ENCODE assay signal across 8 mouse cellular contexts in the genomic region with DNA sequence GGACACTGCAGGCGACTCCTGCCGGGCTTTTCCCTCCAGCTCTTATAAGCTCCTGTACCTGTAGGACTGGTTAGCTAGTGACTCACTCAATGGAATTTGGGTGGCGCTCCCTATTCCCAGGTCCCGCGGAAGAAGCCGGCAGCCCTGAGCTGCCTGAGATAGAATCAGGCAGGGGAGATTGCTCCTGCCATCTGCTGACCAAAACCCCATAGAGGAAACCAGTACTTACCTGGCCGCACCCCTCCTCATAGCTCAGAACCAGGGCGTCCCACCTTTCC. TPM values are rescaled to one million over a fixed set of nuclear protein-coding genes. Genes with fewer than 3 reads are reported as not detected.
DNase-seq lines count a peak whose midpoint lies in the region; ATAC-seq and TF ChIP-seq lines count a peak whose summit lies in the region.

Gene Tacstd2, minus strand, starts transcription at position 20 of the 278 bp plus-strand sequence.

- no peak for TF ChIP-seq CTCF in E14TG2a.4 (conservative IDR thresholded peaks at IDR 0.05; ENCODE audit: low read length)
- 0 out of 2 replicates have a peak, but pooled peaks have one; percentile 3 for TF ChIP-seq CTCF in lung, postnatal 0 days (IDR thresholded peaks at IDR 0.05)

- peaks cover 68% of the 10 kb centered on the region for H3K27me3 ChIP-seq in E14TG2a.4 (ENCODE audit: insufficient read depth, low read length)
- peaks cover 65% of the 10 kb centered on the region for H3K27me3 ChIP-seq in embryonic facial prominence, embryonic 10.5 days (replicated peaks; ENCODE audit: low read depth, poor library complexity, severe bottlenecking)
- H3K27me3 ChIP-seq in lung, postnatal 0 days (replicated peaks; ENCODE audit: insufficient read depth, low read length): peaks cover 6% of the 10 kb centered on the region; the same call in 1 of the 2 replicates

- H3K9me3 ChIP-seq in E14TG2a.4 (ENCODE audit: low read length): no peaks in the 10 kb centered on the region
- no peaks in the 10 kb centered on the region for H3K9me3 ChIP-seq in embryonic facial prominence, embryonic 10.5 days
- no peaks in the 10 kb centered on the region for H3K9me3 ChIP-seq in lung, postnatal 0 days (ENCODE audit: low read length)

- peak; percentile 31; the same call in 1 of the 2 replicates for TF ChIP-seq EP300 in lung, postnatal 0 days (IDR thresholded peaks at IDR 0.05)

- H3K4me1 ChIP-seq in E14TG2a.4 (replicated peaks; ENCODE audit: low read depth, low read length): peaks cover 37% of the 10 kb centered on the region
- H3K4me1 ChIP-seq in embryonic facial prominence, embryonic 10.5 days: peaks cover 28% of the 10 kb centered on the region
- H3K4me1 ChIP-seq in lung, postnatal 0 days (ENCODE audit: insufficient read depth, low read depth, low read length): no peaks in the 10 kb centered on the region

- H3K36me3 ChIP-seq in E14TG2a.4 (ENCODE audit: insufficient read depth, low read length): no peaks in the 10 kb centered on the region
- no peaks in the 10 kb centered on the region for H3K36me3 ChIP-seq in embryonic facial prominence, embryonic 10.5 days (replicated peaks)
- H3K36me3 ChIP-seq in lung, postnatal 0 days (ENCODE audit: insufficient read depth, low read length): no peaks in the 10 kb centered on the region

- H3K9ac ChIP-seq in lung, postnatal 0 days (replicated peaks; ENCODE audit: low read depth): peak within 1 kb of the TSS; percentile 46; the same call in 1 of the 2 replicates

- H3K4me3 ChIP-seq in E14TG2a.4 (replicated peaks; ENCODE audit: low read length): peak within 1 kb of the TSS; percentile 72
- H3K4me3 ChIP-seq in embryonic facial prominence, embryonic 10.5 days: peak within 1 kb of the TSS; percentile 59
- H3K4me3 ChIP-seq in lung, postnatal 0 days (ENCODE audit: low read depth, low read length): peak within 1 kb of the TSS; percentile 39

- peak within 1 kb of the TSS; percentile 10; the same call in 1 of the 2 replicates for H3K27ac ChIP-seq in embryonic facial prominence, embryonic 10.5 days (replicated peaks)
- H3K27ac ChIP-seq in lung, postnatal 0 days (ENCODE audit: low read length): peak within 1 kb of the TSS; percentile 82

- no peak for DNase-seq in embryonic facial prominence, embryonic 10.5 days (ENCODE audit: low spot score)
- DNase-seq in kidney, adult 11 months: peak; percentile 47
- peak; percentile 88 for DNase-seq in lung, postnatal 0 days (ENCODE audit: low spot score)
- no peak for DNase-seq in adrenal gland, postnatal 14 days
- DNase-seq in adipocyte (ENCODE audit: low spot score): no peak
- DNase-seq in thymus, postnatal 25 days: no peak
- no peak for DNase-seq in cerebellum, postnatal 10 days

- peak within 1 kb of the TSS; percentile 59 for H3K4me2 ChIP-seq in lung, postnatal 0 days (replicated peaks; ENCODE audit: low read depth, low read length)

- WGBS in embryonic facial prominence, embryonic 10.5 days: 1% methylated on average over 8 of the region's 8 CpGs
- 5% methylated on average over 8 of the region's 8 CpGs for WGBS in lung, postnatal 0 days

- ATAC-seq in lung, postnatal 0 days: peak; percentile 67

RNA-seq across cellular contexts. Expression of gene Tacstd2, which starts in this region (rescaled TPM):
- 6.7 and 9.8 TPM in 2 replicates for polyA plus RNA-seq in embryonic facial prominence, embryonic 10.5 days (2016; fragmentation: Nextera tagmentation; extraction: Ambion mirVana)
- 89.1 and 101 TPM in 2 replicates for polyA plus RNA-seq in lung, postnatal 0 days (2015; fragmentation: Nextera tagmentation; extraction: Ambion mirVana)
- total RNA-seq in adrenal gland, postnatal 14 days (2021): 0.23 TPM in 1 of 2 replicates, not detected in the other

Comparison
In these comparisons a context has a peak if more than half of its experiments do, and no peak if none do; other contexts are left out.
1. DNase-seq: peak in kidney, adult 11 months (single experiment) and lung, postnatal 0 days (single experiment); none in embryonic facial prominence, embryonic 10.5 days (single experiment), adrenal gland, postnatal 14 days (single experiment), adipocyte (single experiment), thymus, postnatal 25 days (single experiment) and cerebellum, postnatal 10 days (0 of 2).
2. Peak in every context shown above with its lines, with median percentiles within 50 percentile points of each other: H3K4me3 ChIP-seq.